Mouse (Mus musculus): ENCODE measurements at regions not wholly inside any gene's neighbourhood (a gene's known extent, or its start where the extent isn't known, plus 50 kb on each side); places are given as distances from the start of the nearest gene placed in this dataset.

- Histone ChIP-seq H3K4me1 (ENCODE audit: control insufficient read depth, insufficient read depth, low read length) (no peaks in the 10 kb centered on the region; the same call in 1 of the 2 replicates), H3K4me3 (replicated peaks; ENCODE audit: extremely low read depth, low read depth, low read length) (no peak overlapping the region)
- no peak for DNase-seq
- WGBS: 34% methylated on average over 6 of the region's 6 CpGs
- TF ChIP-seq POLR2A (IDR thresholded peaks at IDR 0.05; ENCODE audit: borderline replicate concordance, extremely low read depth, low read depth, low read length) (no peak), CTCF (IDR thresholded peaks at IDR 0.05; ENCODE audit: insufficient read depth, low read length) (no peak)
Measured at GRCm38 (mm10) chr8:89685696-89686095, 641.7 kb upstream of the Sall1 start.

- 68% methylated on average over 4 of the region's 4 CpGs for WGBS
- Histone ChIP-seq H3K4me1 (ENCODE audit: control insufficient read depth, insufficient read depth, low read length) (no peaks in the 10 kb centered on the region), H3K4me3 (replicated peaks; ENCODE audit: extremely low read depth, low read depth, low read length) (no peak overlapping the region)
- no peak for TF ChIP-seq POLR2A (IDR thresholded peaks at IDR 0.05; ENCODE audit: borderline replicate concordance, extremely low read depth, low read depth, low read length)
- DNase-seq: no peak
Measured at GRCm38 (mm10) chr8:89680937-89681336, 637.0 kb upstream of the Sall1 start.

GRCm38 (mm10) chr8:89680341-89680740, 636.4 kb upstream of the Sall1 start:
- whole genome bisulfite sequencing: 79% methylated on average over 5 of the region's 5 CpGs

GRCm38 (mm10) chr8:89679551-89679950, 635.6 kb upstream of the Sall1 start:
- 75% methylated on average over 4 of the region's 4 CpGs for WGBS
- no peak for TF ChIP-seq CTCF (IDR thresholded peaks at IDR 0.05; ENCODE audit: insufficient read depth, low read length)
- TF ChIP-seq POLR2A (IDR thresholded peaks at IDR 0.05; ENCODE audit: borderline replicate concordance, extremely low read depth, low read depth, low read length): no peak
- DNase-seq: no peak
- Histone ChIP-seq H3K4me3 (replicated peaks; ENCODE audit: extremely low read depth, low read depth, low read length) (no peak overlapping the region), H3K4me1 (ENCODE audit: control insufficient read depth, insufficient read depth, low read length) (no peaks in the 10 kb centered on the region)

More at GRCm38 (mm10) chr8:89680341-89680740, 636.4 kb upstream of the Sall1 start:
- TF ChIP-seq POLR2A (IDR thresholded peaks at IDR 0.05; ENCODE audit: borderline replicate concordance, extremely low read depth, low read depth, low read length) (no peak), CTCF (IDR thresholded peaks at IDR 0.05; ENCODE audit: insufficient read depth, low read length) (no peak)
- no peak for DNase-seq
- H3K4me1 ChIP-seq (ENCODE audit: control insufficient read depth, insufficient read depth, low read length): no peaks in the 10 kb centered on the region
- H3K4me3 ChIP-seq (replicated peaks; ENCODE audit: extremely low read depth, low read depth, low read length): no peak overlapping the region

GRCm38 (mm10) chr8:89677266-89677665, 633.3 kb upstream of the Sall1 start:
- Histone ChIP-seq H3K4me1 (ENCODE audit: control insufficient read depth, insufficient read depth, low read length) (no peaks in the 10 kb centered on the region), H3K4me3 (replicated peaks; ENCODE audit: extremely low read depth, low read depth, low read length) (no peak overlapping the region)
- DNase-seq: no peak
- TF ChIP-seq CTCF (IDR thresholded peaks at IDR 0.05; ENCODE audit: insufficient read depth, low read length) (no peak), POLR2A (IDR thresholded peaks at IDR 0.05; ENCODE audit: borderline replicate concordance, extremely low read depth, low read depth, low read length) (no peak)
- WGBS: 83% methylated on average over 5 of the region's 5 CpGs

- no peak for DNase-seq
- TF ChIP-seq POLR2A (IDR thresholded peaks at IDR 0.05; ENCODE audit: borderline replicate concordance, extremely low read depth, low read depth, low read length) (no peak), CTCF (IDR thresholded peaks at IDR 0.05; ENCODE audit: insufficient read depth, low read length) (no peak)
- 84% methylated on average over 4 of the region's 4 CpGs for WGBS
- Histone ChIP-seq H3K4me3 (replicated peaks; ENCODE audit: extremely low read depth, low read depth, low read length) (no peak overlapping the region), H3K4me1 (ENCODE audit: control insufficient read depth, insufficient read depth, low read length) (no peaks in the 10 kb centered on the region)
Measured at GRCm38 (mm10) chr8:89673911-89674310, 629.9 kb upstream of the Sall1 start.

- Histone ChIP-seq H3K4me1 (ENCODE audit: control insufficient read depth, insufficient read depth, low read length) (no peaks in the 10 kb centered on the region), H3K4me3 (replicated peaks; ENCODE audit: extremely low read depth, low read depth, low read length) (no peak overlapping the region)
- WGBS: 84% methylated on average over 5 of the region's 5 CpGs
- no peak for DNase-seq
- no peak for TF ChIP-seq POLR2A (IDR thresholded peaks at IDR 0.05; ENCODE audit: borderline replicate concordance, extremely low read depth, low read depth, low read length)
- TF ChIP-seq CTCF (IDR thresholded peaks at IDR 0.05; ENCODE audit: insufficient read depth, low read length): no peak
Measured at GRCm38 (mm10) chr8:89672631-89673030, 628.7 kb upstream of the Sall1 start.

- 71% methylated on average over 9 of the region's 9 CpGs for WGBS
- no peak for DNase-seq
- H3K4me3 ChIP-seq (replicated peaks; ENCODE audit: extremely low read depth, low read depth, low read length): no peak overlapping the region
- TF ChIP-seq POLR2A (IDR thresholded peaks at IDR 0.05; ENCODE audit: borderline replicate concordance, extremely low read depth, low read depth, low read length) (no peak), CTCF (IDR thresholded peaks at IDR 0.05; ENCODE audit: insufficient read depth, low read length) (no peak)
- no peaks in the 10 kb centered on the region for H3K4me1 ChIP-seq (ENCODE audit: control insufficient read depth, insufficient read depth, low read length)
Measured at GRCm38 (mm10) chr8:89664911-89665689, 621.1 kb upstream of the Sall1 start.

- DNase-seq: no peak
- TF ChIP-seq POLR2A (IDR thresholded peaks at IDR 0.05; ENCODE audit: borderline replicate concordance, extremely low read depth, low read depth, low read length) (no peak), CTCF (IDR thresholded peaks at IDR 0.05; ENCODE audit: insufficient read depth, low read length) (no peak)
- Histone ChIP-seq H3K4me3 (replicated peaks; ENCODE audit: extremely low read depth, low read depth, low read length) (no peak overlapping the region), H3K4me1 (ENCODE audit: control insufficient read depth, insufficient read depth, low read length) (no peaks in the 10 kb centered on the region)
- 43% methylated on average over 10 of the region's 10 CpGs for WGBS
Measured at GRCm38 (mm10) chr8:89663859-89664258, 619.9 kb upstream of the Sall1 start.

All from lung, adult 2 months (tissue).